Mouse (Mus musculus) heart, embryonic 11.5 days (tissue): ENCODE data around the gene Adgrl2. TPM values are rescaled to one million over a fixed set of nuclear protein-coding genes. Genes with fewer than 3 reads are reported as not detected.

ENCODE experiments used
- ATAC-seq: fragments of 200-750 bp; cut with Nextera tagmentation; replicated peaks from 2 replicates; pipeline ENCODE4 v1.8.0; 2017; ENCODE audit warnings: moderate library complexity; ENCODE audit not compliant: insufficient number of reproducible peaks, low FRiP score, low TSS enrichment
- H3K27ac ChIP-seq: fragments of 300-500 bp; sonication (generic); 2 replicates; pipeline ENCODE4 v1.5.1; 2014; ENCODE audit warnings: mild to moderate bottlenecking, low read depth, low read length
- H3K27me3 ChIP-seq: fragments of 300-500 bp; sonication (generic); 2 replicates; pipeline ENCODE4 v1.6.1; 2014; ENCODE audit warnings: mild to moderate bottlenecking, low read length, mixed read lengths; ENCODE audit not compliant: control insufficient read depth, insufficient read depth
- H3K36me3 ChIP-seq: fragments of 300-500 bp; sonication (generic); 2 replicates; pipeline ENCODE4 v1.6.1; 2014; ENCODE audit warnings: mild to moderate bottlenecking, low read length, moderate library complexity, mixed read lengths; ENCODE audit not compliant: control insufficient read depth, insufficient read depth
- H3K4me1 ChIP-seq: fragments of 300-500 bp; sonication (generic); 2 replicates; pipeline ENCODE4 v1.6.1; 2014; ENCODE audit warnings: low read length; ENCODE audit not compliant: control insufficient read depth, insufficient read depth
- H3K4me2 ChIP-seq: fragments of 300-500 bp; sonication (generic); 2 replicates; pipeline ENCODE4 v1.6.1; 2014; ENCODE audit warnings: mild to moderate bottlenecking, moderate library complexity
- H3K4me3 ChIP-seq: fragments of 300-500 bp; sonication (generic); 2 replicates; pipeline ENCODE4 v1.5.1; 2014; ENCODE audit warnings: low read depth, low read length
- H3K9ac ChIP-seq: fragments of 300-500 bp; sonication (generic); 2 replicates; pipeline ENCODE4 v1.6.1; 2014; ENCODE audit warnings: mild to moderate bottlenecking, low read depth, low read length, moderate library complexity
- H3K9me3 ChIP-seq: fragments of 300-500 bp; sonication (generic); replicated peaks from 2 replicates; pipeline ENCODE4 v1.6.1; 2016; ENCODE audit warnings: low read length; ENCODE audit not compliant: control insufficient read depth
- WGBS: fragments of 180-500 bp; shearing (Covaris S2); extraction: QIAGEN DNeasy Blood & Tissue Kit; methylation state at CpG from one replicate; pipeline ENCODE4 v1.1.7; 2014; ENCODE audit not compliant: insufficient replicate concordance; 5-methylcytosine and 5-hydroxymethylcytosine counted together
- polyA plus RNA-seq: library from polyadenylated mRNA; unstranded; fragments of >200 nt; fragmentation: Nextera tagmentation; extraction: Ambion mirVana; gene quantifications from 2 replicates; pipeline ENCODE4 v1.2.1, GENCODE M21; 2014

Gene Adgrl2
- polyA plus RNA-seq, 1 experiment from 2014 or later = 37.3 TPM

DNA sequence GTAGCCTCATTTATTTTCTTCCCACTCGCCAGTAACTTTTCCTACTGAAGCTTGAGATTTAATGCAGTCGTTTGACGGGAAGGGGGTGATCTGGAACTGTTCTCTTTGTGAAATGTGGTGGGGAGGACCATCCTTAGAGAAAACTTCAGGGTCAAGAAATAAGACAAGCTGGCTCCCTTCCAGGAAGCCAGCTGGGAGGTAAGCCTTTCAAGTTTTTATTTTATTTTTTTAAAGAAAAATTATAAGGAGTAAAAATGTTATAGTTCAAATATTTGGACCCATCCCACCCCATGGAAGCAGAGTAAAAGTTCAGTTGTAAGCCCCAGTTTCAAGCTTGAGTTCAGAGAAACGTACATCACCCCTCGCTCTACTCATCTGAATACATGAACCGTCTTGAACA is 177.2 kb downstream of the Adgrl2 start:
- Histone ChIP-seq H3K4me1 (no peaks in the 10 kb centered on the region), H3K9me3 (no peaks in the 10 kb centered on the region), H3K4me3 (no peak overlapping the region), H3K9ac (no peak overlapping the region), H3K36me3 (peaks cover 17% of the 10 kb centered on the region), H3K4me2 (no peak overlapping the region), H3K27me3 (no peaks in the 10 kb centered on the region), H3K27ac (no peak overlapping the region)
- WGBS = 74% methylated on average over 6 of the region's 6 CpGs
- no peak for ATAC-seq

GRCm38 (mm10) chr3:148812059-148812458 is 178.3 kb downstream of the Adgrl2 start:
- ATAC-seq = no peak
- 79% methylated on average over 1 of the region's 1 CpGs for WGBS
- H3K4me2 ChIP-seq = no peak overlapping the region
- no peaks in the 10 kb centered on the region for H3K9me3 ChIP-seq
- no peaks in the 10 kb centered on the region for H3K27me3 ChIP-seq
- no peaks in the 10 kb centered on the region for H3K4me1 ChIP-seq
- peaks cover 10% of the 10 kb centered on the region for H3K36me3 ChIP-seq
- no peak overlapping the region for H3K9ac ChIP-seq
- H3K27ac ChIP-seq = no peak overlapping the region
- H3K4me3 ChIP-seq = no peak overlapping the region

DNA sequence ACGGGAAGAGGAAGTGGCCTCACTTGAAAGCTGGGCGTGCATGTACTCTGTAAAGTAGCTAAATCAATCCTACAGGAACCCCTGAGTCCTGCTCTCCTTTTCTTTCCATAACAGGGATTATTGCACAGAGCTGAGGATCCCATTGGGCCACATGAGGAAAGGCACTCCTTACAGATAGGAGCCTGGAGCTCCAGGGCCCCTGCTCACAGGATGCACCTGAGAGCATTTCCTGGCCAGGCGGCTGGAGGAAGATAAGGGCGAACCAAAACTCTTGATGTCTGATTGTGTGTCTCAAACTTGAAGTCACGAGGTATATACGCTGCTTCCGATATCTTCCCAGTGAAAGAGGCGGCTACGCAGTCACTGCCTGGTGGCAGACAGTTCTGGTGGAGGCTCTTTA is 183.4 kb downstream of the Adgrl2 start:
- Histone ChIP-seq H3K4me2 (no peak overlapping the region), H3K4me1 (no peaks in the 10 kb centered on the region; the same call in 1 of the 2 replicates), H3K27me3 (no peaks in the 10 kb centered on the region), H3K9me3 (no peaks in the 10 kb centered on the region), H3K9ac (no peak overlapping the region), H3K4me3 (no peak overlapping the region), H3K27ac (no peak overlapping the region), H3K36me3 (no peaks in the 10 kb centered on the region)
- no peak for ATAC-seq
- 56% methylated on average over 9 of the region's 9 CpGs for whole genome bisulfite sequencing

GRCm38 (mm10) chr3:148793286-148793913 is 197.0 kb downstream of the Adgrl2 start:
- no peak overlapping the region for H3K4me3 ChIP-seq
- no peak overlapping the region for H3K4me2 ChIP-seq
- no peak for ATAC-seq
- no peaks in the 10 kb centered on the region for H3K36me3 ChIP-seq
- H3K27ac ChIP-seq = no peak overlapping the region
- H3K9ac ChIP-seq = no peak overlapping the region
- no peaks in the 10 kb centered on the region for H3K27me3 ChIP-seq
- no peaks in the 10 kb centered on the region for H3K9me3 ChIP-seq
- WGBS = 69% methylated on average over 10 of the region's 10 CpGs
- H3K4me1 ChIP-seq = no peaks in the 10 kb centered on the region

DNA sequence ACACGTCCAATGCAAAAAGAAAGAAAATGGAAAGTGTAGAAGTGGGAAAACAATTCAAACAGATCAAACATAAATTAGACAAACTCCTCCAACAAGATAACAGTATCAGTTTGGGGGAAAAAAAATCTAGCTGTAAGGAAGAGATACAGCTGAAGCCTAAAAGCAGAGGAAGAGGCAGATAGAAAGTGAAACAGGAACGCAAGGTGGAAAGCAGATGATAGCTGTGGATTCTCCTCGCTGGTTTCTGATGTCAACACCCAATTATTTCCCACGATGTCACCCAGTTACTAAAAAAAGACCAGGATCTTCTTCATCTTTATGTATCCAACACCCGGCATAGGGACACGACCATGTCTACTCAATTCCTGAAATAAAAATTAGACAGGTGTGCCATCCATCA is 220.0 kb downstream of the Adgrl2 start:
- no peak overlapping the region for H3K4me3 ChIP-seq
- H3K27ac ChIP-seq = no peak overlapping the region
- no peaks in the 10 kb centered on the region for H3K36me3 ChIP-seq
- no peaks in the 10 kb centered on the region for H3K9me3 ChIP-seq
- H3K4me1 ChIP-seq = no peaks in the 10 kb centered on the region
- no peak for ATAC-seq
- no peak overlapping the region for H3K4me2 ChIP-seq
- H3K27me3 ChIP-seq = no peaks in the 10 kb centered on the region
- H3K9ac ChIP-seq = no peak overlapping the region
- 60% methylated on average over 6 of the region's 6 CpGs for WGBS
